Mouse (Mus musculus): Measurements from ENCODE around the gene Zfp239. TPM values are rescaled to one million over a fixed set of nuclear protein-coding genes. Genes with fewer than 3 reads are reported as not detected.
"Not testable (repeated sequence)": the region's sequence is repeated elsewhere in the genome, so short reads cannot be mapped to it uniquely, and the experiment has no call there.

Gene Zfp239
- total RNA-seq (2021) = 10 to 100 TPM; 43.0 to 45.6 TPM

- no peak for DNase-seq (ENCODE audit: low spot score in 2 of 2)
- intact Hi-C loops (cut with DNase I) = loop anchor here (5.0 to 10.0 kb wide), 2 partner anchors 45 to 233 kb away; no protein-coding TSS in a partner anchor
These were observed at the start of gene Zfp239 for GRCm38 (mm10) chr6:117861848-117862247. TSS of gene Zfp239 (plus strand) at chr6:117862100.

DNA sequence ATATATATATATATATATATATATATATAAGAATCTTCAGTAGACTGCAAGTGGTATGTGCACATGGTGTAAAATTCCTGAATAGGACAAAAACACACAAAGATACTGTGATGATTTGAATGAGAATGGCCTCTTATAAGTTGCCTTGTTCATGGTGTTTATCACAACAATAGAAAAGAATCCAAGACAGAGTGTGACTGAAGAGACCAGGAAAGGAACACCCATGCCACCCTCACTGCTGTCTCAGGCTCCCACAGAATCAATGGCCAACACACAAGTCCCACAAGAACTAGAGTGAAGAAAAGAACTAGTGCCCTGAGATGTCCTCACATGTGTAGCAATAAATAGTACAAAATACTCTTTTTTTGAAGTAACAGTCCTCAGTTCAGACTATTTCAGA is 47.2 kb upstream of the Zfp239 start:
- DNase-seq (ENCODE audit: low spot score in 2 of 2) = no peak
- intact Hi-C loops (cut with DNase I) = no loop called here

GRCm38 (mm10) chr6:117817108-117817541 is 44.8 kb upstream of the Zfp239 start:
- no peak for DNase-seq (ENCODE audit: low spot score in 2 of 2)
- intact Hi-C loops (cut with DNase I) = no loop called here

- intact Hi-C loops (cut with DNase I) = loop anchor here (10.0 kb wide), 2 partner anchors 156 to 836 kb away; no protein-coding TSS in a partner anchor
- DNase-seq (ENCODE audit: low spot score in 2 of 2) = no peak
These were observed 41.6 kb upstream of the Zfp239 start for GRCm38 (mm10) chr6:117820327-117820726.

- intact Hi-C loops (cut with DNase I) = loop anchor here (1.0 to 10.0 kb wide), 5 partner anchors 67 to 1193 kb away; partner anchors contain the start of gene Cxcl12
- DNase-seq (ENCODE audit: low spot score in 2 of 2) = peak; percentile 47 to 62
These were observed 36.5 kb upstream of the Zfp239 start for GRCm38 (mm10) chr6:117825369-117825768.

GRCm38 (mm10) chr6:117828273-117828672 is 33.6 kb upstream of the Zfp239 start:
- intact Hi-C loops (cut with DNase I) = loop anchor here (2.0 to 10.0 kb wide), 4 partner anchors 163 to 1196 kb away; no protein-coding TSS in a partner anchor
- peak; percentile 73 to 78 for DNase-seq (ENCODE audit: low spot score in 2 of 2)

DNA sequence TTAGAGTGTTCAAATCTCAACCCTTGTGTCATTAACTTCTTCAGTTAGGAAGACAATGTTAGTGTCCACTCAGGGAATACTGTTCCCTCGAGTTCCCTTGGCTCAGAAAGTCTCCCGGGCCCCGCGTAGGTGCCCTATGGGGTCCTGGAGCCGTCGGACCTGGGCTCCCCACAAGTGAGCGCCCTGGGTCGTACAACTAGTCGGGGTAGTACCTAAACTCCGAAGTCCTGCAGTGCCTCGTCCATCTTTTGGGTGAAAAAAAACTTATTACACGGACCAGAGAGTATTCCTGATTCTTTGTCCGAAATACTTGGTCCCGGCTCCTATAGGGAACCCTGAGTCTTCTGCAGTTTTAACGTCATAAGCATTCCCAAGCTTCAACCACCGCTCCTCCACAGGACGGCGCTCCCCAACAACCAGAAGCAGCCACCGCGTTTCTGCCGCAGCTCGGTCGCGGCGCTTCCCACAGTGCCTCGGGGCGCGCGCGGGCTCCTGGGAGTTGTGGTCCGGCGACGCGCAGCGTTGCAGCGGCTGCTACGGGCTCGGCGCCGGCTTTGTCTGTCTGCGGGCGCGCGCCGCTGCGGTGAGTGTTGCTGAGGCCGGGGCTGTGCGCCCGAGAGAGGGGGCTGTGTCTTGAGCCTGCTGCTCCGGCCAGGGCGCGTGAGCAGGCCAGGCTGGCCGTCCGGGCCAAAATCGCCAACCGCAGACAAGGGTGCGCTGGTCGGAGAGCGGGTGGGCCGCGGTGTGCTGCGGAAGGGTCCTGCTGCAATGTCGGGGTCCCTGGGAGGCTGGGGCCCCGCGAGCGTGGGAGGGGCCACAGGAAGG is 21.0 kb upstream of the Zfp239 start, which contains the start of gene Zfp637:
Gene Zfp637 (plus strand): TSS at position 495 of the 825 bp plus-strand sequence.
- peak; percentile 94 to 97 for DNase-seq (ENCODE audit: low spot score in 2 of 2)
- intact Hi-C loops (cut with DNase I) = loop anchor here (2.0 kb wide), 2 partner anchors 38 to 66 kb away; no protein-coding TSS in a partner anchor

GRCm38 (mm10) chr6:117841511-117841955 is 20.4 kb upstream of the Zfp239 start:
- intact Hi-C loops (cut with DNase I) = loop anchor here (2.0 kb wide), 2 partner anchors 37 to 65 kb away; no protein-coding TSS in a partner anchor
- no peak for DNase-seq (ENCODE audit: low spot score in 2 of 2)

- intact Hi-C loops (cut with DNase I) = no loop called here
- no peak for DNase-seq (ENCODE audit: low spot score in 2 of 2)
These were observed 17.3 kb upstream of the Zfp239 start for GRCm38 (mm10) chr6:117844597-117844996.

DNA sequence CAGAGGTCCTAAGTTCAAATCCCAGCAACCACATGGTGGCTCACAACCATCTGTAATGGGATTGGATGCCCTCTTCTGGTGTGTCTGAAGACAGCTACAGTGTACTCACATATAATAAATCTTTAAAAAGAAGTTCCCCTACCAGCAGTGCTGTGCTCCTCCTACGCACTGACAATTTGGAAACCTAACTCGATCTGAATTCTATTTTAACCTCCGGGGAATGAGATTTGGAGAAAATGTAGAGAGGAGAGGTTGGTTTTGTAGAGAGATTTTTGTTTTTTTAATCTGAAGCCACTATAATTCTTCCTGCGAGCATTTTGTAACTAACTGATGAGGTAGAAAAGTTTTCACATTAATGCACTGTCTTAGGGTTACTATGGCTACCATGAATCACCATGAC is 15.2 kb upstream of the Zfp239 start:
- intact Hi-C loops (cut with DNase I) = not testable (repeated sequence)
- peak in 1 of 2 experiments; percentile 82 for DNase-seq (ENCODE audit: low spot score in 2 of 2)

DNA sequence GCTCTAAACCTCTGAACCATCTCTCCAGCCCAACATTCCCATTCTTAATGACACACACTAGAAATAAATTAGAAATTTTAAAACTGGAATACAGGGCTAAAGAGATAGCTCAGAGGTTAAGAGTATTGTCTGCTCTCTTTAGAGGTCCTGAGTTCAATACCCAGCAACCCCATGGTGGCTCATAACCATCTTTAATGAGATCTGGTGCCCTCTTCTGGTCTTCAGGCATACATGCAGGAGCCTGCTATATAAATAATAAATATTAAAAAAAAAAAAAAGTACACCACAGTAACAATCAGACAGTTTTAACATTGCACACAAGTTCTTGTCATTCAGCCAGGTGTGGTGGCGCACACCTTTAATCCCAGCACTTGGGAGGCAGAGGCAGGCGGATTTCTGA is 14.1 kb upstream of the Zfp239 start:
- DNase-seq (ENCODE audit: low spot score in 2 of 2) = no peak
- intact Hi-C loops (cut with DNase I) = no loop called here

GRCm38 (mm10) chr6:117848577-117848976 is 13.3 kb upstream of the Zfp239 start:
- intact Hi-C loops (cut with DNase I) = no loop called here
- DNase-seq (ENCODE audit: low spot score in 2 of 2) = no peak

DNA sequence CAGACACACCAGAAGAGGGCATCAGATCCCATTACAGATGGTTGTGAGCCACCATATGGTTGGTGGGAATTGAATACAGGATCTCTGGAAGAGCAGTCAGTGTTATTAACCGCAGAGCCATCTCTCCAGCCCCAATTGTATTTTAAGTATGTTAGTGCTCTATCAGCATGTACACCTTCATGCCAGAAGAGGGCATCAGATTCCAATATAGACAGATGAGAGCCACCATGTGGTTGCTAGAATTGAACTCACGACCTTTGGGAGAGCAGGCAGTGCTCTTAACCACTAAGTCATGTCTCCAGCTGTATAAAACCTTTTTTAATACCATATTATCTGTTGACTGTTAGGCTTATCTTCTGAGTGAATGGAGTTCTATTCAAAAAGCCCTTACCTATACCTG is 10.2 kb upstream of the Zfp239 start:
- intact Hi-C loops (cut with DNase I) = no loop called here
- DNase-seq (ENCODE audit: low spot score in 2 of 2) = no peak

DNA sequence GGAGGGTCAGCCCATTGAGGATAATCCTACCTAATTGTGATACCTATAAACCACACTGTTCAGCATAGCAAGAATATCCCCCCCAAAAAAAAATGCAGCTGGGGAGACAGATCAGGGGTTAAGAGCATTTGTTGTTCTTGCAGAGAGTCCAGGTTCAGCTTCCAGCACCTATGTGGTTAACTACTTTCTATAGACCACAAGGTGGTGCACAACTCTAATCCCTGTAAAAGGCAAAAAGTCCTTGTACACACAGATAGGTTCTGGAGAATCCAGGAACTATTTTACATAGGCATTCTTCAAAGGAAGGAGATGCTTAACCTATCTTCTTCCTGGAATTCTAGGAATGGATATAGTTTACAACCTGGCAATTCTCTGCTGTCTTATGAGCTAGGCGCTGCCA is 3.9 kb upstream of the Zfp239 start:
- intact Hi-C loops (cut with DNase I) = no loop called here

GRCm38 (mm10) chr6:117862465-117862864 is 565 bp downstream of the Zfp239 start:
- DNase-seq (ENCODE audit: low spot score in 2 of 2) = no peak
- intact Hi-C loops (cut with DNase I) = loop anchor here (5.0 to 10.0 kb wide), 2 partner anchors 45 to 232 kb away; no protein-coding TSS in a partner anchor

More for the DNA sequence above, 3.9 kb upstream of the Zfp239 start:
- DNase-seq (ENCODE audit: low spot score in 2 of 2) = no peak

- DNase-seq (ENCODE audit: low spot score in 2 of 2) = peak; percentile 72 to 77
- intact Hi-C loops (cut with DNase I) = loop anchor here (5.0 to 10.0 kb wide), 2 partner anchors 44 to 232 kb away; no protein-coding TSS in a partner anchor
These were observed 1.2 kb downstream of the Zfp239 start for GRCm38 (mm10) chr6:117862899-117863620.

DNA sequence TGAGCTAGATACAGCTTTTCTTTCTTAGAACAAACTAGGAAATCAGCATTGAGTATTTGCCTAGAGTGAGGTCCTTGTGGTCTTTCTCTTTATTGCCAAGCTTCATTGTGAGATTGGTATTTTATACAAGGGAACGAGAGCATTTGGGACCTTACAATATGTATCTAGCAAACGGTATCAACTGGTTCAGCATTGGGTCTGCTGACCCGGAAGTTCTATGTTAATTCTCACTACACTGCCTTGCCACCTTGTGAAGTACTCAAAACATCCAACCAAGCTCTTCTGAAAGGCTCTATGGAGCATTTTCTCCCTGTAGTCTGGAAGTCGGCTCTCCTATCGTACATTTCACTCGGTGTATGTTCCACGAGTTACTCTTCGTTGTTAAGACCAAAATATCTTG is 1.9 kb downstream of the Zfp239 start:
- intact Hi-C loops (cut with DNase I) = loop anchor here (5.0 to 10.0 kb wide), 2 partner anchors 44 to 231 kb away; no protein-coding TSS in a partner anchor
- DNase-seq (ENCODE audit: low spot score in 2 of 2) = no peak

DNA sequence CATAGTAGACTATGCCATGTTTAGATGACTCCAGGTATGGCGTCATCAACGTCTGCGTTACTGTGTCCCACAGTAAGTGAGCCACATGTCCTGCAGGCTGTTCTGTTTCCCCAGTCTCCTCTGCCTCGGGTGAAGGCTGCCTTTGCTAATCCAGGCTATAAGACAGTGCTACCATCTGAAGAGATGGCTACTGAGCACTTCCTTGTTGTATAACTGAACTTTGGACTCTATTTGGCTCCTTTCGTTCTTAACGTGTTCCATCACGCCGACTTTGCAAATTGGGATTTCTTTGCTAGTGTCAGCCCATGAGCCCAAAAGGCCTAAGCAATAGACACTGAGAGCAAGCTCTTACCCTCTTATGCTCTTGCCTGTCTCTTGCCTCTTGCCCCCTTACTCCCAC is 6.3 kb downstream of the Zfp239 start:
- DNase-seq (ENCODE audit: low spot score in 2 of 2) = no peak
- intact Hi-C loops (cut with DNase I) = loop anchor here (10.0 kb wide), 1 partner anchor 227 kb away; no protein-coding TSS in a partner anchor

- intact Hi-C loops (cut with DNase I) = no loop called here
- DNase-seq (ENCODE audit: low spot score in 2 of 2) = no peak
These were observed 9.1 kb downstream of the Zfp239 start for GRCm38 (mm10) chr6:117871034-117871433.

- DNase-seq (ENCODE audit: low spot score in 2 of 2); intact Hi-C loops (cut with DNase I): not testable (repeated sequence)
These were observed 11.6 kb downstream of the Zfp239 start for GRCm38 (mm10) chr6:117873450-117873849.
